In the genomic region with DNA sequence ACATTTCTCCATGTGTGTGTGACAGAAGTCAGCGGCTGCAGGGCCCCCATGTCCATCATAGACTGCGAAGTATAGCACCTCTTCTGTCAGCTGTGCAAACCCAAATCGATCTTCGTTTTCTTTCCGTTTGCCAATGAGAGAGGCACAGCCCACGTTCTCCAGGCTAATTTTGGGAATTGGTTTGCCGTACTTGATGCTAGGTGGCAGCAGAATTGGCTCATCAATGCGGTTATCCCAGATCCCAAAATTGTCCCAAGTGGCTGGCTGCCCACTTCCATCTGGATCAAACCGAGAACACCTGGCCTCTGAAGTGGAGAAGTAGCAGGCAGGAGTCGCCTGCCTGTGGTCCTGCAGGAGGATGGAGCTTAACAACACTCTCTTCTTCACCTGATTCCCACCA, we compare ENCODE assay signal across 19 mouse cellular contexts. TPM values are rescaled to one million over a fixed set of nuclear protein-coding genes. Genes with fewer than 3 reads are reported as not detected.
DNase-seq lines count a peak whose midpoint lies in the region.
"Had no signal": no experiment of that assay in that cellular context is flagged by ENCODE, and none has a peak within 500 bp of the region (broad histone marks: within the 10 kb centered on the region; RNA-seq: fewer than 3 reads in every experiment).

No protein-coding gene starts in this region.

- peak; percentile 35 to 47 for DNase-seq in frontal cortex, adult 2 months (ENCODE audit: extremely low spot score in 1 of 2, low spot score in 1 of 2)
- DNase-seq in frontal cortex, postnatal 10 days (ENCODE audit: low spot score in 2 of 2), result no peak
- peak; percentile 74 for DNase-seq in brain, adult 2 months (ENCODE audit: low read depth, low spot score)
- peak; percentile 16 to 20 for DNase-seq in layer of hippocampus, postnatal 10 days (ENCODE audit: low spot score in 2 of 2)
- peak; percentile 30 for DNase-seq in right cerebral cortex, postnatal 14 days
- DNase-seq in thymus, adult 18-20 months, result no peak
- no peak for DNase-seq in spleen, adult 12 weeks (ENCODE audit: low spot score)
- DNase-seq: adrenal gland, postnatal 14 days; cerebellum, adult 2 months; heart, postnatal 14 days; kidney, adult 11 months; kidney, postnatal 14 days; liver; lung, adult 2 months; lung, postnatal 10 days; midbrain, embryonic 14.5 days; retina, postnatal 1 day; spleen, adult 18-20 months; thymus, postnatal 4 days had no signal

RNA-seq across cellular contexts. Expression of a gene that starts 10.5 kb away (rescaled TPM):
- polyA plus RNA-seq in frontal cortex, adult 2 months (2012; rRNA removed), result 32.9 and 35.2 TPM in 2 replicates
- 10 to 100 TPM; 27.4 to 29.8 TPM for total RNA-seq in layer of hippocampus, postnatal 10 days (2021)

RNA-seq across cellular contexts. Expression of a gene that starts 56.1 kb away (rescaled TPM):
- polyA plus RNA-seq in frontal cortex, adult 2 months (2012; rRNA removed), result 6.8 and 8.1 TPM in 2 replicates
- 1 to 10 TPM; 2.9 to 3.2 TPM for total RNA-seq in layer of hippocampus, postnatal 10 days (2021)

Comparison
In these comparisons a context has a peak if more than half of its experiments do, and no peak if none do; other contexts are left out.
1. DNase-seq: peak in frontal cortex, adult 2 months (2 of 2), brain, adult 2 months (single experiment), layer of hippocampus, postnatal 10 days (2 of 2) and right cerebral cortex, postnatal 14 days (single experiment); none in frontal cortex, postnatal 10 days (0 of 2), thymus, adult 18-20 months (0 of 2) and spleen, adult 12 weeks (single experiment).